Mouse (Mus musculus): ENCODE measurements around the gene Xrn2.

DNA sequence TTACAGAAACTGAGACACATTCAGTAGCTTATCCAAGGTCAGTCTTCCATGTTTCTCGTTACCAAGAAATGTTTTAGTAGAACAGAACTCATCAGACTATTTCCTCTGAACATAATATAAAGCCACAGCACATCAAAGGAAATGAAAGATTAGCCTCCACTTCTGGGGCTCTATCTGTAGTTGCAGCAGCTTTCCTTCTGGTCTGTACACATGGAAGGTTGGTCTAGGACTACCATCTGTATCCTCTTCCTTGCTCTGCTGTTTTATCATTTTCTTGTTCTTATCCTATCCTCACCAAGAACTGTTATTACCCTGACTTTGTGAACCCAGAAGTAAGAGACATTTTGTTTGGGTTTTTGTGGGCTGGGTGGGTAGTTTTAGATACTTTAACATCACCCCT, 57.5 kb downstream of the Xrn2 start:
- TF ChIP-seq CTCF (IDR thresholded peaks at IDR 0.05; ENCODE audit: low read depth, low read length) (no peak), POLR2A (IDR thresholded peaks at IDR 0.05; ENCODE audit: borderline replicate concordance, low read depth, low read length) (no peak)

Measured in bone marrow macrophage, adult 2 months (primary cell).